Comparison of ENCODE assay signal across 25 mouse cellular contexts in the genomic region with DNA sequence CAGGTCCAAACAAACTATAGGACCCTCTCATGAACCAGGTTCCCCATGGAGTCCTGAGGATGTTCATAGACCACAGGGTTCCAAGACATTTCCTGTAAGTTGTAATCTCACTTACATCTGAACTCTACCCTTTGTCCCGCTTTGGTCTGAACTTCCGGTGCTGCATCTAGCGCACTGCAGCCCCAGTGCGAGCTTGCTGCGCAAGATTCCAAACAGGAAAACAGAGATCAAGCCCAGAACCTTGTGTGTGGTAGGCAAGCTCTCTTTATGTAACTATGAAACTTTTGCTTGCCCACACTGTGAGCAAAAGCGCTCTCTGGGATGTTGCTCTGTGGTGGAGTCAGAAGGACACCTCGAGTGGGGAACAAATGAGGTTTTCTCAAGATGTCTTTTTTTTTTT. TPM values are rescaled to one million over a fixed set of nuclear protein-coding genes. Genes with fewer than 3 reads are reported as not detected.
A peak's percentile ranks its signal among the peaks of the same experiment; 100 is the strongest.
DNase-seq lines count a peak whose midpoint lies in the region; ATAC-seq lines count a peak whose summit lies in the region.
"Had no signal": no experiment of that assay in that cellular context is flagged by ENCODE, and none has a peak within 500 bp of the region (broad histone marks: within the 10 kb centered on the region; RNA-seq: fewer than 3 reads in every experiment).

No protein-coding gene starts in this region.

- H3K4me3 ChIP-seq in brown adipose tissue, adult 24 weeks (ENCODE audit: insufficient read depth, low read depth, low read length), result no peak overlapping the region
- H3K4me3 ChIP-seq: embryonic facial prominence, embryonic 10.5 days; forebrain, embryonic 12.5 days; hindbrain, embryonic 10.5 days; left cerebral cortex, adult 2 months; limb, embryonic 10.5 days; midbrain, embryonic 12.5 days had no signal

- DNase-seq in heart, adult 11 months, result peak; percentile 81
- no peak for DNase-seq in heart, adult 9 months (ENCODE audit: low spot score in 2 of 2)
- peak; percentile 49 for DNase-seq in thymus, postnatal 4 days
- no peak for DNase-seq in cerebellum, adult 18-20 months
- no peak for DNase-seq in layer of hippocampus, adult 11-12 months (ENCODE audit: low spot score)
- no peak for DNase-seq in retina, embryonic 14.5 days (ENCODE audit: low spot score)
- DNase-seq: adrenal gland, postnatal 10 days; cerebellum, adult 11-12 months; cerebellum, postnatal 36 days; gastrocnemius, postnatal 10 days; kidney, adult 18-20 months; lung, adult 18-20 months; lung, postnatal 36 days; right cerebral cortex, postnatal 14 days; spleen, adult 18-20 months had no signal

- 0 out of 2 replicates have a peak overlapping the region, but pooled peaks have one; percentile 24 for H3K27ac ChIP-seq in brown adipose tissue, adult 24 weeks (replicated peaks; ENCODE audit: low read depth, low read length)
- H3K27ac ChIP-seq: embryonic facial prominence, embryonic 10.5 days; forebrain, embryonic 12.5 days; hindbrain, embryonic 10.5 days; hindbrain, postnatal 0 days; kidney, postnatal 0 days; left cerebral cortex, adult 2 months; limb, embryonic 10.5 days; midbrain, embryonic 12.5 days had no signal

- 0 out of 2 replicates have a peak, but pooled peaks have one; percentile 7 for ATAC-seq in megakaryocyte progenitor cell, adult 5-6 weeks (replicated peaks; ENCODE audit: poor library complexity)
- ATAC-seq: hindbrain, postnatal 0 days had no signal

- peaks cover 22% of the 10 kb centered on the region for H3K4me1 ChIP-seq in brown adipose tissue, adult 24 weeks (ENCODE audit: control insufficient read depth, insufficient read depth, insufficient read length, low read length)
- H3K4me1 ChIP-seq: embryonic facial prominence, embryonic 10.5 days; forebrain, embryonic 12.5 days; hindbrain, embryonic 10.5 days; limb, embryonic 10.5 days; midbrain, embryonic 12.5 days had no signal

RNA-seq across cellular contexts. Expression of gene Tuba8, which starts 7.5 kb away (rescaled TPM):
- 38.7 and 83.7 TPM in 2 replicates for polyA plus RNA-seq in brown adipose tissue, adult 24 weeks (2012; ENCODE audit: insufficient read depth, insufficient read length, missing spikeins)
- total RNA-seq in megakaryocyte progenitor cell, adult 5-6 weeks (2015), result 27.2 and 30.4 TPM in 2 replicates
- total RNA-seq in megakaryocyte progenitor cell, adult 5-6 weeks (2017), result 27.2 and 29.2 TPM in 2 replicates
- polyA plus RNA-seq: midbrain, embryonic 12.5 days had no signal

RNA-seq across cellular contexts. Expression of gene Usp18, which starts 27.7 kb away (rescaled TPM):
- 1.8 and 2.3 TPM in 2 replicates for polyA plus RNA-seq in brown adipose tissue, adult 24 weeks (2012; ENCODE audit: insufficient read depth, insufficient read length, missing spikeins)
- 2.2 and 2.6 TPM in 2 replicates for total RNA-seq in megakaryocyte progenitor cell, adult 5-6 weeks (2015)
- 1.8 and 2.5 TPM in 2 replicates for total RNA-seq in megakaryocyte progenitor cell, adult 5-6 weeks (2017)

RNA-seq across cellular contexts. Expression of gene Pex26, which starts 34.5 kb away (rescaled TPM):
- polyA plus RNA-seq in brown adipose tissue, adult 24 weeks (2012; ENCODE audit: insufficient read depth, insufficient read length, missing spikeins), result 3.9 and 4.1 TPM in 2 replicates
- 5.3 and 8.0 TPM in 2 replicates for total RNA-seq in megakaryocyte progenitor cell, adult 5-6 weeks (2015)
- total RNA-seq in megakaryocyte progenitor cell, adult 5-6 weeks (2017), result 6.7 and 7.9 TPM in 2 replicates

Comparison
In these comparisons a context has a peak if more than half of its experiments do, and no peak if none do; other contexts are left out.
1. DNase-seq: peak in heart, adult 11 months (single experiment) and thymus, postnatal 4 days (single experiment); none in heart, adult 9 months (0 of 2), cerebellum, adult 18-20 months (0 of 2), layer of hippocampus, adult 11-12 months (single experiment) and retina, embryonic 14.5 days (single experiment).